Mouse (Mus musculus): ENCODE data around the gene Tec.

Gene Tec

DNA sequence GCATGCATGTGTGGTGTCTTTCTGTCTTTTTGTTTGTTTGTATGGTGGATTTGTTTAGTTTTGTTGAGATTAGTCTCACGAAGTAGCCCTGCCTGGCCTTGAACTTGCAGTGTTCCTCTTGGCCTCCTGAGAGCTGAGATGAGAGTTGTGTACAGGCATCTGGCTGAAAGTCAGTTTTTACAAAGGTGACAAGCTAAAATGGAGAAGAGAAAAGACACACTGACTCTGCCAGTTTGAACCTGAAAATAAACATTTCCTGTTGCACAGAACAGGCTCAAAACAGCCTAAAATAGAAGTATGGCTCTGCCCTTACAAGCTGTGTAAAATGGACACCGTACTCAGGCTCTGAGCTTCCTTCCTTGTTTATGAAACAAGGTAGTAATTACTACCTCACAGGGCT, 14.9 kb downstream of the Tec start:
- no peak for DNase-seq (ENCODE audit: low read depth)

- DNase-seq (ENCODE audit: low read depth) = no peak
Observed at GRCm38 (mm10) chr5:72852301-72852995, 15.8 kb downstream of the Tec start.

GRCm38 (mm10) chr5:72851674-72852098, 16.6 kb downstream of the Tec start:
- no peak for DNase-seq (ENCODE audit: low read depth)

DNA sequence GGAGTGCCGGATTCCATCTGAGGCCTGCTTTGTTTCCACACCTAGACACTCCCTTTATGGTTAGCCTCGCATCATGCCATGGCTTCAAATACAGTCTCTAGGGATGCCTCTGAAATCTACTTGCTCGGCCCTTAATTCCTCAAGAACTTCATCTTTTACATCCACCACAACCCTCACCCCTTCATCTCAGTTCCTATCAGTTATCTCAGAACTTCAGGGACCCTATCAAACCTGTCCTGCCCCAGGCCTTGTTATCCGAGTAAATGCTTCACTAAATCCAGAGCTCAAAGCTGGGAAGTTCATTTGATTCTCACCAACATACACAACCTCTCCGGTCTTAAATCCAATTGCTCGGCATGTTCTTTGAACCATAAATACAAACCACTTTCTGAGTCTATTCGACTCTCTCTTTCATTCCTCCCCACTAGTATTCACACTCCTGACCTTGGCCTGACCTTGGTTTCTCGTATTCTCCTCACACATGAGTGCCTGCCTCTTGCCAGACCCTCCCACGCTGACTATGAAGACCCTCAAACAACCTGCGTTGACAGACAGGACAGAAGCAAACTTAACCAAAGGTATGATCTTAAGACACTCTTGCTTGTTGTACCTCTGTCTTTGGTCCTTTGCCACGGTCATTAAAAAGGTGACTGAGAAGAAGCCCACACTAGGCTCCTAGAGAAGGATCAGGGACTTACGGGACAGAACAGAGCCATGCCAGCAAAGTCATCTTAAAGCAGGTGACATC, 17.2 kb downstream of the Tec start:
- DNase-seq (ENCODE audit: low read depth) = no peak

- DNase-seq (ENCODE audit: low read depth) = no peak
Observed at GRCm38 (mm10) chr5:72848889-72849435, 19.3 kb downstream of the Tec start.

DNA sequence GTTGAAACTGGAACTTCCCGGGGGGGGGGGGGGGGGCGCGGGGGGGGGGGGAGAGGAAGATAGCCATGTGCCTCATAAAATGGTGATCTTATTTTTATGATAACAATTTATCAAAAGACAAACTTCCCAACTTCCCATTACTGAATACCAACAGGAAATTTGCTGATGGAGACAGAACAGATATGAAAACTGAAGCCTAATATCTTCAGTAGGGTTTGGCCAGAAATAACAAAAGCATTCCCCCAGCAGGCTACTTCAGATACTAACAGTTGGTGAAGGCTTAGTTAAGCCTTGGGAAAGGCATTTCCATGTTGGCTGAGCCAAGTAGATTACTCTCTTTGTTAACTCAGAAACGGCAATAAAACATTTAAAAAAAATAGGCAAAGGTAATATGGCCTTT, 21.6 kb downstream of the Tec start:
- DNase-seq (ENCODE audit: low read depth) = no peak

GRCm38 (mm10) chr5:72845928-72846630, 22.2 kb downstream of the Tec start:
- DNase-seq (ENCODE audit: low read depth) = no peak

GRCm38 (mm10) chr5:72844776-72845495, 23.3 kb downstream of the Tec start:
- no peak for DNase-seq (ENCODE audit: low read depth)

- DNase-seq (ENCODE audit: low read depth) = no peak
Observed at GRCm38 (mm10) chr5:72844294-72844693, 24.0 kb downstream of the Tec start.

DNA sequence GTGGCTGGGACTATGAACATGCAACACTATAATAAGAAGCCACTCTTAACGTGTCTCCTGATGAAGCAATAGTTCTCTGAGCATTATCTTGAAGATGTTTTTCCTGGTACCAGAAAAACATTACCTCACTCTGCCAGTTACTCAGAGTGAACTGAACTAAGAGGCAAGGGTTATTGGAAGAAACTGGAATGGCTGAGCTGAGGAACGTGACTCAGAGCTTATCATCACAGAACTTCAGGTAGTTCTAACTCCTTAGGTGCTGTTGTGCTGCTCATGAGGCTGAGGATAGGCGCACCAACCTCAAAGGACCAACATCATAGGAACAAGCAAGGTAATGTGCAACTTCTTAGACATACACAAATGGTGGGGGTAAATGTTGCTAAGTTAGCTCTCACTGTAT, 28.6 kb downstream of the Tec start:
- DNase-seq (ENCODE audit: low read depth) = no peak

DNA sequence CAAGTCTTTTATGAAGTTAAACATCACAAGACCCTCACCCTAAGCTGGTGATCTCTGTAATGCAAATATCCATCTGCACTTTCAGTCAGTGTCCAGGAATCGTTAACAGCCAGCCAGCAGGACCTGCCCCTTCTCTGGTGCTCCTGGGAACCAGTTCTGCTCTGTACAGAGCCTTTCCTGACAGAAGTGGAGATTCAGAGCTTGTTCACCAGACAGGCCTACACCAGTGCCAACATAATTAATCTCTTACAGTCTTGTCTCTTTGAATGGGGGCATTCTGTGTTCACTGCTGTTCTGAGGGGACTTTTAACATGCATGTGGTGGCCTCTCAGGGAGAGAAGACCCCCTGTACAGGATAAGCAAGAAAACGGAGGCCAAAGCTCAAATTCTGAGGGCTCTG, 29.3 kb downstream of the Tec start:
- DNase-seq (ENCODE audit: low read depth) = no peak

DNA sequence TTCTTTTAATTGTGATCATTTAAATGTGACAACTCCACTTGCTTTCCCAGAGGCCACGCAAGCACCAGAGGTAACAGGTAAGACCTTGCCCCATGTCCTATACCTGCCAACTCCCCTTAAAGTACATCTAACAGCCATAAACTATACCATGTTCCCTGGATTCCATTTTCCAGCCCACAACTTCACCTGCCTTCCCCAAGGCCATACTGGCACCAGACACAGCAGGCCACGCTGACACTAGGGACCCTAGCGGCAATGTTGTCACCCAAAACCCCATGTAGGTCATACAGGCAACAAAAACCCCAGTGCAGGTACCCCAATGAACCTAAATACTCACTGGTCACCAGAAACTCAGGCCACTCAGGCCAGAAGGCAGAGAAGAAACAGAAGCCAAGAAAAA, 32.6 kb downstream of the Tec start:
- DNase-seq (ENCODE audit: low read depth) = no peak

- DNase-seq (ENCODE audit: low read depth) = no peak
Observed at GRCm38 (mm10) chr5:72832904-72833765, 35.1 kb downstream of the Tec start.

- DNase-seq (ENCODE audit: low read depth) = no peak
Observed at GRCm38 (mm10) chr5:72832191-72832590, 36.1 kb downstream of the Tec start.

GRCm38 (mm10) chr5:72830988-72831610, 37.2 kb downstream of the Tec start:
- DNase-seq (ENCODE audit: low read depth) = no peak

DNA sequence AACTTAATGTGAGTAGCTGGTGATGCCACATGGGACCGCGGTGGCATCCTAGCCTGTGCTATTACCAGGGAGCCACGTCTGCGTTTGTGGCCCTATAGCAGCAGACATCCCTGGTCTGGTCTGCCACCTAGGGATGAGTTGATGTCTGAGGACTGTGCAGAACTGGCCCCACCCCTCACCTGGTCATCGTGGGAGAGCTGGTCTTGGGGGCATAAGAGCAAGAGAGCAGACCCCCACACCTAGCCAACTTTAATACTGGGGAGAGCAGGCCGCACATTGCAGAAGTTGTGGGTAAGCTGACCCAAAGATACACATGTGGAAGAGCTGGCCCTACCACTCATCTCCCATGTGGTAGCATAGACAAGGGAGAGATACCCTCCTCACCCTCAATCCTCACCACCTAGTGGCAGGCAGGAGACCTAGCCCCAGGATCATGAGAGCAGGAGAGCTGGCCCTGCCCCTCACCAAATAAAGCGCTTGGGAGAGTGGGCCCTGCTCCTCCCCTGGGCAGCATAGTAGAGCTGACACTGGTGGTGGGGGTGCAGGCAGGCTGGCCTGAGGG, 38.7 kb downstream of the Tec start:
- no peak for DNase-seq (ENCODE audit: low read depth)

DNA sequence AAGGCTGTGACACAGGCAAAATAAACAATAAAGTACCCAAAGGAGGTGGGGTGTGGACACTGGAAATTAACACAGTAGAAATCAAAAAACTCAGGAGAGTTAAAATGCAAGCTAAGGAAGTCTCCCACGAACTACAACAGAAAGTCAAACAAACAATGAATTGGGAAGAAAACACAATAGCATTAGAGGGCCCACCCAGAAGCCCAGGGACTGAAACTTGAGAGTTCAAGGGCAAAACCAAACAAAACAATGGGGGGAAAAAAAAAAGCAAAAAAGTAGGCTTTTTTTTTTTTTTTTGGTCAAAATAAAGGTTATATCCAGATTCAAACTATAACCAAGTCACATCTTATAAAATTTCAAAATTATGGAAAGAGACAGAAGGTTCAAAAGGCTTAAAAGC, 39.9 kb downstream of the Tec start:
- no peak for DNase-seq (ENCODE audit: low read depth)

GRCm38 (mm10) chr5:72827435-72827834, 40.8 kb downstream of the Tec start:
- no peak for DNase-seq (ENCODE audit: low read depth)

GRCm38 (mm10) chr5:72826445-72826844, 41.8 kb downstream of the Tec start:
- no peak for DNase-seq (ENCODE audit: low read depth)

- DNase-seq (ENCODE audit: low read depth) = no peak
Observed at GRCm38 (mm10) chr5:72820651-72821050, 47.6 kb downstream of the Tec start.
